Mouse (Mus musculus): ENCODE measurements around the gene Ifna9. TPM values are rescaled to one million over a fixed set of nuclear protein-coding genes. Genes with fewer than 3 reads are reported as not detected.
"Not testable (repeated sequence)": the region's sequence is repeated elsewhere in the genome, so short reads cannot be mapped to it uniquely, and the experiment has no call there.

Gene Ifna9
- not detected in 2 replicates for polyA plus RNA-seq (2012)

DNA sequence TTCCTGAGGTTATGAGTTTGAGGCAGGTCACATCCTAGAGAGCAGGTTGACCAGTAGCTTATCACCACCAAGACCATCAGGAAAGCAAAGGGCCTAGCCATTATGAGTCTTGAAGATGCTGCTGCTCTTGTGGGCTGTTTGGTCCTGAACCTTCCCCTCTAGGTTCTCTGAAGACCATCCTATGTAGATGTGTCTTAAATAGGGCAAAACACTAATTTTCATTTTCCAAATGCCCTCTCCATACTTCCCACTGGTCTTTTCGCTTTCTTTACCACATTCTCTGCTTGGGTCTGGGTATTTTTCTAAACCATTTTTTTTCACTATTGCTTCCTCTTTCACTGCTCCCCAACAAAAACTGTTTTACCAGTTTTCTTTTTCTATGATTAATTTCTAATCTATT, at the start of gene Ifna9:
Gene Ifna9 (minus strand): TSS at position 101 of the 400 bp plus-strand sequence.
- TF ChIP-seq GATA1 (IDR thresholded peaks at IDR 0.05; ENCODE audit: low read length) = no peak

DNA sequence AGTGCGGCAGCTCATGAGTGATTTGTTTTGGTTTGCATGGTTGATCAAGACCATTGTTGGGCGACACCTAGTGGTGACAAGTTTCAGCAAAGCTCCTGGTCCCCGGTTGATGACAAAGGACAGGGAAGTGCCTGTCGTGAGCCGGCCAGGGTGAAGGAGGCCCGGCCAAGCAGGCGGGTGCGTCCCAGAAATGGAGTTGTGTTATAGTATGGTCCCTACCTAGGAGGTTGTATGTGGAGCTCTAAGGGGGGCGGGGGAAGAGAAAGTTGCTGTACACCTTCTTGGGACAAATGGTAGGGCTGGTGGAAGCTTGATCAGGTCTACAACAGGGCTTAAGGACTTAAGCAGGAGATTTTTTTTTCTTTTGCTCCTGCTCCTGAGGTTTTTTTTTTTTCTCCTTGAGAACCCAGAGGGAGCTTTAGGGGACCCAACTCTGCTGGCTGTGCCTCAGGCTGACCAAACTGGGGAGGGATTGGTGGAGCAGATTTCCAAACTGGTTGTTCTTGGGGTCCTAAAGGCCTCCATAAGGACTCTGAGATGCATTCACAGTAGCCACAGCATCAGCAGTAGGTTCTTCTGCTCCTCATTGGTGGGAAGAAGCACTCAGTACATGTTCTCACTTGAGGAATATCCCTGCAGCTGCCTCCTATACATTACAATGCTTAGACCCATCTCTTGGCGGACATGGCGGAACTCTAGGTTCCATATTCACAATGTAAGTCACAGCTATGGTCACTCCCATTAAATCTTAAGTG, 49.1 kb upstream of the Ifna9 start:
- no peak for TF ChIP-seq GATA1 (IDR thresholded peaks at IDR 0.05; ENCODE audit: low read length)

DNA sequence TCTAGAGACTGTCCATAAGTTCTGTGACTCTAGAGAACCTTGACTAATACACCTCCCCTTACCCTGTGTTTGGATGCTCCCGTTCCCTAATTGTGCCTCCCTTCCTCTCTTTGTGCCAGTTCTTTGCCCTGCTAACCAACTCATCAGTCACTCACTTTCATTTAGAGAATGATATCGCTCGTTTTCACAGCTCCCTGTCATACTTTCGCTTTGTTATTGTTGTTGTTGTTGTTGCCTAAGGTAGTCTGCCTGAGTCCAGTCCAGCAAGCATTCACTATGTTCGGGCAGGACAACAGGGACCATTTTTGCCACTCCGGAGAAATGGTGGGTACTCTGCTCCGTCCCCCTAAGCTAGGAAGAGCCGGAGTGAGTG, 48.5 kb upstream of the Ifna9 start:
- TF ChIP-seq GATA1 (IDR thresholded peaks at IDR 0.05; ENCODE audit: low read length) = no peak

DNA sequence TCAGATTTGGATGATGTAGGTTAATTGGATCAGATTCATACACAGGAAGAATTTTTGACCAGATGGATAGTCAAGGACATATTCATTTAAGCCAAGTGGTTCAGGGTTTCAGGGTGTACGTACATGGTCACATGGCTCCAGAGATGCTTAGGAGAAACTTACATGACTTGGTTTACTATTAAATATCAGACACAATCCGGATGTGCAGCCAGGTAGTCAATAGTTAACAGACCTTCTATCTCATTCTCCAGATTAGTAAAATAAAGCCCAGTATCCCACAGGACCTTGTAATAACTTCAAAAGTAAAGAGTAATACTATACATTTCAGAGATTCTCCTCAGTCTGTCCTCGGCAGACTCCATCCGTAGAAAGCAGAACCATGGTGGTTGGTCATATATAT, 42.1 kb upstream of the Ifna9 start, which contains the start of gene C87499:
Gene C87499 (minus strand): TSS at position 101 of the 400 bp plus-strand sequence.
- no peak for TF ChIP-seq GATA1 (IDR thresholded peaks at IDR 0.05; ENCODE audit: low read length)

DNA sequence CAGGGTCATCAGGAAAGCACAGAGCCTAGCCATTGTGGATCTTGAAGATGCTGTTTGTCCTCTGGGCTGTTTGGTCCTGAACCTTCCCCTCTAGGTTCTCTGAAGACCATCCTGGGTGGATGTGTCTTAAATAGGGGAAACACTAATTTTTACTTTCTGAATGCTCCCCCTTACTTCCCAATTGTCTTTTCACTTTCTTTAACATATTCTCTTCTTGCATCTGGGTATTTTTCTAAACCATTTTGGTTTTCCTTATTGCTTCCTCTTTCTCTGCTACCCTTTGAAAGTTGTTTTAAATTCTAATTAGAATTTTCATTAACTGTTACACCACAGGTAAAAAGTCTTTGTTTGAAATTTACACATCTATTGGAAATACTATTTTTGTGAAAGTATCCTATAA, 11.1 kb upstream of the Ifna9 start, which contains the start of gene Ifna12:
Gene Ifna12 (minus strand): TSS at position 101 of the 400 bp plus-strand sequence.
- no peak for TF ChIP-seq GATA1 (IDR thresholded peaks at IDR 0.05; ENCODE audit: low read length)

DNA sequence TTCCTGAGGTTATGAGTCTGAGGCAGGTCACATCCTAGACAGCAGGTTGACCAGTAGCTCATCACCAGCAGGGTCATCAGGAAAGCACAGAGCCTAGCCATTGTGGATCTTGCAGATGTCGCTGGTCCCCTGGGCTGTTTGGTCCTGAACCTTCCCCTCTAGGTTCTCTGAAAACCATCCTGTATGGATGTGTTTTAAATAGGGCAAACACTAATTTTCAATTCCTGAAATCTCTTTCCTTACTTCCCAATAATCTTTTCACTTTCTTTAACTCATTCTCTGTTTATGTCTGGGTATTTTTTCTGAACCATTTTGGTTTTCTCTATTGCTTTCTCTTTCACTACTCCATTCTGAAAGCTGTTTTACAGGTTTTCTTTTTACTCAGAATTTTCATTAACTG, 20.5 kb downstream of the Ifna9 start, which contains the start of gene Ifna14:
Gene Ifna14 (minus strand): TSS at position 101 of the 400 bp plus-strand sequence.
- TF ChIP-seq GATA1 (IDR thresholded peaks at IDR 0.05; ENCODE audit: low read length) = no peak

DNA sequence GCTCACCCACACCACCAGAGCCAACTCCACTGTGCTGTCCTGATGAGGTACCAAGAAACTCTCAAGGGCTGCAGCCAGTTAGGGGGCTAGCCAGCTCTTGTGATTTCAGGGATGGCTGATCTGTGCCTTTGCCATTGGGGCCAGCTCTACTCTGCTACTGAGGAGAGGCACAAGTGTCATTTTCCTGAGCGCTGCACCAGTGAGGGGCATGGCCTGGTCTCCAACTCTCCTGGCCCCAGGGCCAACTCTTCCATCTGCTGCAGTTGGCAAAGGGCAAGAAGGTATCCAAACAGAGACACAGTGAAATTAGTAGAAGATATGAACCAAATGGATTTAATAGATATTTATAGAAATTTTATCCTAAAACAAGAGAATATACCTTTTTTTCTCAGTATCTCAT, 30.4 kb downstream of the Ifna9 start:
- no peak for TF ChIP-seq GATA1 (IDR thresholded peaks at IDR 0.05; ENCODE audit: low read length)

DNA sequence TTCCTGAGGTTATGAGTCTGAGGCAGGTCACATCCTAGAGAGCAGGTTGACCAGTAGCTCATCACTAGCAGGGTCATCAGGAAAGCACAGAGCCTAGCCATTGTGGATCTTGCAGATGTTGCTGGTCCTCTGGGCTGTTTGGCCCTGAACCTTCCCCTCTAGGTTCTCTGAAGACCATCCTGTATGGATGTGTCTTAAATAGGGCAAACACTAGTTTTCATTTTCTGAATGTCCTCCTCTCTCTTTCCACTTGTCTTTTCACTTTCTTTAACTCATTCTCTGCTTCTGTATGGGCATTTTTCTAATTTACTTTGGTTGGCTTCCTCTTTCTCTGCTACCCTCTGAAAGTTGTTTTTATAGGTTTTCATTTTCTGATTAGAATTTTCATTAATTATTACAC, 34.0 kb downstream of the Ifna9 start, which contains the start of gene Ifna15:
Gene Ifna15 (minus strand): TSS at position 101 of the 400 bp plus-strand sequence.
- TF ChIP-seq GATA1 (IDR thresholded peaks at IDR 0.05; ENCODE audit: low read length) = not testable (repeated sequence)

DNA sequence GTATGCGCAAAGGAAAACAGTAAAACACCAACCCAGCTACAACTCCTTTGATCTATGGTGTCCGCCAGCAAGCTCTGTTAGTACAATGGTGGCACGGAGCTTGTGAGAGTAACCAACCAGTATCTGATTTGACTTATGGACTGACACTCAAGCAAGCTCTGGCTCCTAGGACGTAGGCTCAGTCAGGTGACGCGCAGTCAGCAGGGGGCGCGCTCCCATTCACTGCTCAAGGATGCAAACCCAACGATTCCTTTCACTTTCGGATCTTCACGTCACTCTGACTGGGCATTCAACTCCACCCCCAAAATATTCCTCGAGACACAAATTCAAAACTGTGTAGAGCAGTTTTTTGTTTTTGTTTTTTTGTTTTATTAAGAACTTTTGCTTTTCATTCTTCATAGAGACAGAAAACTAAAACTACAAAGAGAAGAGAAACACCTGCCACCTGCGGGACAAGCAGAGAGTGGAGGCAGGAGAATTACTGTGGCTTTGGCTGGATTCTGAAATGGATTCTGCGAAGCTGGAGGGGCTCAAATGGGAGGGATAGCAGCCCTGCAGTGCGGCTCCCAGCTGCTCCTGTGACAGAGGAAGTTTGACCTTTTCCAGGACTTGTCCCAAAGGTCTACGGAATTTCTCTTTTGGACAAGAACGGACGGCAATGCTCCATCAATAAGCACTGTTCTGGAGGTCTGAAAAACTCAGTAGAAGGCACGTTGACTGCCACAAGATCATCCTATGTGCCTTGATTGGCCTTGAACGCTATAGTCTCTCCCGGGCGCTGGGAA, 41.8 kb downstream of the Ifna9 start:
- no peak for TF ChIP-seq GATA1 (IDR thresholded peaks at IDR 0.05; ENCODE audit: low read length)

DNA sequence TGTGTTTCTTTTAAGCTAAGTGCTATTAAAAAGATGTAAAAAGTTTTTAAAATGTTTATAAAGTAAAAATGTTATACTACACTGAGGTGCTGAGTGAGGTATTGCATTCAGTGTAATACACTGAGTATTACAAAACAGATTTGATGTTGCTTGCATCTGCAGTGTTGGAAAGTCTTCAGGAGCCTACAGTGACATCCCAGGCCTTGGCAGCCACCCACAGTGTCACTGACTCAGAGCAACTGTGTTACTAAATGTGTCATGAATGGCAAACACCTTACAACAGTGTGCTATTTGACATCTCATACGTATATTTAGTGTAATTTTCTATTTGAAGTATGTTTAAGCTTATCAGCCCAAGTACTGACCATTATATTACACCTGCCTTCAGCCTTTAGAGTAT, 44.2 kb downstream of the Ifna9 start:
- TF ChIP-seq GATA1 (IDR thresholded peaks at IDR 0.05; ENCODE audit: low read length) = no peak

DNA sequence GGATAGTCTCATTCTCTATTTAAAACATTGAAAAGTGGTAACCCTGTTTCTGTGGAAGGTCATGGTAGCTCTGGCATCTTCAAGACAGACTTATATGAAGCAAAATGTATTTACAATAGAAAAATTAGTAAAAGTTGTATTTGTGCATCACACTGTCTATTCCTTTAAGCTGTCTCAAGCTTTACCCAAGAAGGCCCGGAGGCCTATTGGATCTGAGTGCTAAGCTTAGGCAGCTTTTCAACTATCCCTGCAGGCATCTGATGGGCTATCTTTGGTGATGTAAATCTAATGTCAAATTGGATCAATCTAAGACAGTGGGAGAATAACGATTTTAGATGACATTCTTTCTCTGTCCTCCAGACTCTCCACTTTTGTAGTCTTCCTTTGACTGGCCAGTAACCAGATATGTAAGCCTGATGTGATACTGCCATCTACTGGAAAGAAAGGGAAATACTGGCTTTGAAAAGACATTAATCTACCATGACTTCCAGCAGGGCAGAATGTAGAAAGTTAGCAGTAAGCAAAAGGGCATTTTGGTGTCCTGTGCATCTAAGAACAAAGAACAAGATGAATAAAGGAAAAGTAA, 48.4 kb downstream of the Ifna9 start:
- TF ChIP-seq GATA1 (IDR thresholded peaks at IDR 0.05; ENCODE audit: low read length) = no peak

Other genes starting within 250 kb of the Ifna9 start
- not detected in 2 replicates for gene Hacd4, start 153.5 kb downstream of the Ifna9 start, polyA plus RNA-seq (2012)
- not detected in 2 replicates for gene Ifnb1, start 69.6 kb downstream of the Ifna9 start, polyA plus RNA-seq (2012)
- not detected in 2 replicates for gene Ifna15, start 34.1 kb downstream of the Ifna9 start, polyA plus RNA-seq (2012)
- gene Ifna14, start 20.6 kb downstream of the Ifna9 start, polyA plus RNA-seq (2012) = not detected in 2 replicates
- not detected in 2 replicates for gene Ifna12, start 11.0 kb upstream of the Ifna9 start, polyA plus RNA-seq (2012)
- not detected in 2 replicates for gene C87499, start 42.0 kb upstream of the Ifna9 start, polyA plus RNA-seq (2012)
- not detected in 2 replicates for gene Ifna13, start 52.1 kb upstream of the Ifna9 start, polyA plus RNA-seq (2012)
- gene Ifna16, start 84.5 kb upstream of the Ifna9 start, polyA plus RNA-seq (2012) = not detected in 2 replicates
- gene Ifna2, start 91.5 kb upstream of the Ifna9 start, polyA plus RNA-seq (2012) = not detected in 2 replicates
- gene Ifnab, start 99.0 kb upstream of the Ifna9 start, polyA plus RNA-seq (2012) = not detected in 2 replicates
- not detected in 2 replicates for gene Gm26566, start 129.4 kb upstream of the Ifna9 start, polyA plus RNA-seq (2012)
- gene Klhl9, start 130.1 kb upstream of the Ifna9 start, polyA plus RNA-seq (2012) = 6.4 and 7.6 TPM in 2 replicates
- gene Gm13271, start 162.5 kb upstream of the Ifna9 start, polyA plus RNA-seq (2012) = not detected in 2 replicates
- gene Gm13283, start 167.7 kb upstream of the Ifna9 start, polyA plus RNA-seq (2012) = not detected in 2 replicates
- gene Gm13290, start 181.4 kb upstream of the Ifna9 start, polyA plus RNA-seq (2012) = not detected in 2 replicates
- not detected in 2 replicates for gene Gm13289, start 184.5 kb upstream of the Ifna9 start, polyA plus RNA-seq (2012)
- not detected in 2 replicates for gene Gm13272, start 187.5 kb upstream of the Ifna9 start, polyA plus RNA-seq (2012)
- gene Ifnz, start 189.7 kb upstream of the Ifna9 start, polyA plus RNA-seq (2012) = not detected in 2 replicates
- not detected in 2 replicates for gene Gm13276, start 193.3 kb upstream of the Ifna9 start, polyA plus RNA-seq (2012)
- not detected in 2 replicates for gene Gm13277, start 196.2 kb upstream of the Ifna9 start, polyA plus RNA-seq (2012)
- gene Gm13278, start 199.2 kb upstream of the Ifna9 start, polyA plus RNA-seq (2012) = not detected in 2 replicates
- not detected in 2 replicates for gene Gm13275, start 202.1 kb upstream of the Ifna9 start, polyA plus RNA-seq (2012)
- gene Gm13279, start 205.0 kb upstream of the Ifna9 start, polyA plus RNA-seq (2012) = not detected in 2 replicates
- gene Gm13285, start 207.3 kb upstream of the Ifna9 start, polyA plus RNA-seq (2012) = not detected in 2 replicates
- not detected in 2 replicates for gene Gm13287, start 210.9 kb upstream of the Ifna9 start, polyA plus RNA-seq (2012)
- not detected in 2 replicates for gene Gm13288, start 213.1 kb upstream of the Ifna9 start, polyA plus RNA-seq (2012)
- gene Ifna7, start 223.8 kb upstream of the Ifna9 start, polyA plus RNA-seq (2012) = not detected in 2 replicates
- gene Ifna11, start 227.6 kb upstream of the Ifna9 start, polyA plus RNA-seq (2012) = not detected in 2 replicates
- not detected in 2 replicates for gene Ifna6, start 235.0 kb upstream of the Ifna9 start, polyA plus RNA-seq (2012)
- gene Ifna5, start 243.1 kb upstream of the Ifna9 start, polyA plus RNA-seq (2012) = not detected in 2 replicates
- not detected in 2 replicates for gene Ifna4, start 249.5 kb upstream of the Ifna9 start, polyA plus RNA-seq (2012)

Measured in G1E-ER4 (cell line).